Mouse (Mus musculus): ENCODE results near the gene Gm20489.

GRCm38 (mm10) chrX:101263892-101264291 is 4.9 kb downstream of the Gm20489 start, which contains the start of gene Gm614:
- TF ChIP-seq CTCF (conservative IDR thresholded peaks at IDR 0.05; ENCODE audit: low read length): no peak
- no peak for TF ChIP-seq NANOG (IDR thresholded peaks at IDR 0.05; ENCODE audit: borderline replicate concordance, low read length)
- no peak for TF ChIP-seq POU5F1 (IDR thresholded peaks at IDR 0.05; ENCODE audit: borderline replicate concordance, low read length)
